Mouse (Mus musculus): ENCODE measurements around the gene Cd68. TPM values are rescaled to one million over a fixed set of nuclear protein-coding genes. Genes with fewer than 3 reads are reported as not detected.
A peak's percentile ranks its signal among the peaks of the same experiment; 100 is the strongest.

Cd68 gene
- total and polyA plus RNA-seq, 3 experiments = 82.2 to 343 (median 122) TPM

DNA sequence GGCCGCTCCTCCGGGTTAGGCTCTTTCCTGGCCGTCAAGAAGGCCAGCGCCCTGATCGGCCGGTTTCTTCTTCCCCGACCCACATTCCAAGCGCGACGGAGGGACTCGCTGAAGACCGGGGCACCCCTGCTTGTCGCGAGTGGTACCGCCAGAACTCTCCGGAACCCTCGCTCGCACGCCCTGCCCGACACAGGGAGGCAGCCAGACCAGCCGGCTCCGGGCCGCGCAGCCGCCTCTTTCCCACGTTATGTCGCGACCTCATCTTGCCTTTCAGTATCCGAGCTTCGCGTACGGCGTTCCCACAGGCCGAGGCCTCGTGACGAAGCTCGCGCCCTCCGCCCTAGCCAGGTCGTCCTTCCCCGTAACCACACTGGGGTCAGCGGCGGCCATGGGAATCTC is 5.8 kb upstream of the Cd68 start:
- in situ Hi-C loops (cut with MboI; ENCODE audit: low pct_ligation_motif_present, low pct_unique_long_range_greater_than_20kb, low sequenced_read_pairs) = no loop called here
- H3K4me1 ChIP-seq (ENCODE audit: control insufficient read depth in 1 of 2, insufficient read depth in 2 of 2) = peaks cover 8 to 59% of the 10 kb centered on the region in 2 experiments; a peak in 3 of 4 replicates
- dilution Hi-C loops (cut with MboI; ENCODE audit: extremely low pct_ligation_motif_present, extremely low pct_unique_long_range_greater_than_20kb, low sequenced_read_pairs) = no loop called here

DNA sequence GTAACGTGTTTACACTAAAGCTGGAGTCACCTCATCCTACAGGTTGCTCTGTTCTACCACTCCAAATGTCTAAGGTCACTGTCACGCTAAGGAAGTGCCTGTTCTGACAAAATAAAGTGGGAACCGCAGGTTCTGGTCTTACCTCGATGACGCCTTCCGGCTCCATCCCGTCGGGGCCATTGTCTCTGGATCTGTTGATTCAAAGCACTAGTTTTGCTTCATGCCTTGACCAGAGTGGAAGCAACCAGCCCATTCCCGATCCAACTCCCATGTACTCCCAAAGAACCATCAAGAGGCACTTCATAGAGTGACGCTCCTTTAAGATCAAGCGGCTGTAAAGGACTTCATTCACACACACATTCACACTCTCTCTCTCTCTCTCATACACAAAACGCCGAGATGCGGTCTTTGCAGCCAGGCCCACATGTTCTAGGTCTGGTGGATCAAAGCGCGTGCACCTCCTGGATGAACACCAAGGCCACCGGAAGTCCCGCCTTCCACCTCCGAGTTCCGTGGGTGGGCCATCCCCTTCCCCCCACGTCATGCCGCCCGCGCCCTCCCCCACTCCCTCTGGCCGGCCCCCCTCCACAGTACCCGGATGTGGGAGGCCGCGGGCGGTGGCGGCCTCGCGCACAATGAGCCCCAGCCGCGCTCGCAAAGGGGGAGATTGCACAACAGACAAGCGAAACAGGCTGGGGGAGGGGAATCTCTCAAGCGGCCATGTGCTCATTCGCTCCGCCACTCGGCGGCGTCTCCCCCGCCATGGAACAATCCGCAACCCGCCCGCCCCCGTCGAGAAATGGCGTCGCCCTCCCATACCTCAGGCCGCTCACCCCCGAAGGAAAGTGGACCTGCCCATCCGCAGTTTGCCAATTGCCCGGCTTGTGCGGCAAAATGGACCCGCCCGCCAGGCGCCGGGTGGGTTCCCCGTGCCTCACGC is 5.1 kb upstream of the Cd68 start:
- H3K4me2 ChIP-seq (ENCODE audit: insufficient read depth, low read depth, poor library complexity, severe bottlenecking) = peak overlapping the region; percentile 88
- H3K79me2 ChIP-seq (replicated peaks; ENCODE audit: control insufficient read depth, extremely low read depth, insufficient read depth, poor library complexity, severe bottlenecking) = peaks cover 57% of the 10 kb centered on the region
- peak; percentile 99 for TF ChIP-seq MAZ (IDR thresholded peaks at IDR 0.05; ENCODE audit: low read depth, low read length)
- no peak for TF ChIP-seq GABPA (IDR thresholded peaks at IDR 0.05; ENCODE audit: insufficient replicate concordance, low read depth, low read length)
- TF ChIP-seq MAX (IDR thresholded peaks at IDR 0.05; ENCODE audit: low read length) = peak; percentile 96
- no peak for TF ChIP-seq JUND (conservative IDR thresholded peaks at IDR 0.05; ENCODE audit: low read depth, low read length)
- peak; percentile 62 for TF ChIP-seq NRF1 (IDR thresholded peaks at IDR 0.05; ENCODE audit: low read depth, low read length)
- TF ChIP-seq MXI1 (IDR thresholded peaks at IDR 0.05; ENCODE audit: low read depth, low read length) = peak; percentile 98
- no peak; the same call in 1 of the 2 replicates for TF ChIP-seq USF1 (IDR thresholded peaks at IDR 0.05; ENCODE audit: low read depth, low read length)
- TF ChIP-seq ZKSCAN1 (IDR thresholded peaks at IDR 0.05; ENCODE audit: borderline replicate concordance, low read depth, low read length) = no peak
- TF ChIP-seq RCOR1 (conservative IDR thresholded peaks at IDR 0.05; ENCODE audit: low read depth, low read length) = peak; percentile 60; the same call in 1 of the 2 replicates
- TF ChIP-seq ELF1 (IDR thresholded peaks at IDR 0.05; ENCODE audit: low read depth, low read length) = peak; percentile 92
- peak; percentile 79 for TF ChIP-seq UBTF (IDR thresholded peaks at IDR 0.05; ENCODE audit: low read depth, low read length)
- TF ChIP-seq SIN3A (IDR thresholded peaks at IDR 0.05; ENCODE audit: low read length) = peak; percentile 98
- peak; percentile 96 for TF ChIP-seq MYC (IDR thresholded peaks at IDR 0.05; ENCODE audit: low read depth, low read length)
- peak; percentile 56 for TF ChIP-seq ETS1 (conservative IDR thresholded peaks at IDR 0.05; ENCODE audit: low read depth, low read length)
- no peak for TF ChIP-seq E2F4 (IDR thresholded peaks at IDR 0.05; ENCODE audit: insufficient replicate concordance, low read depth, low read length)
- peak; percentile 77 for TF ChIP-seq MEF2A (IDR thresholded peaks at IDR 0.05; ENCODE audit: borderline replicate concordance, low read depth, low read length)
- TF ChIP-seq MAFK (IDR thresholded peaks at IDR 0.05; ENCODE audit: insufficient replicate concordance, low read length) = no peak
- peak; percentile 89 for TF ChIP-seq TCF12 (IDR thresholded peaks at IDR 0.05; ENCODE audit: low read depth, low read length)
- TF ChIP-seq USF2 (conservative IDR thresholded peaks at IDR 0.05; ENCODE audit: low read depth, low read length) = no peak
- TF ChIP-seq ZC3H11A (IDR thresholded peaks at IDR 0.05; ENCODE audit: low read depth, low read length) = no peak
- TF ChIP-seq SMC3 (IDR thresholded peaks at IDR 0.05; ENCODE audit: low read depth, low read length) = no peak
- TF ChIP-seq KAT2A (IDR thresholded peaks at IDR 0.05; ENCODE audit: insufficient replicate concordance, low read length) = peak; percentile 68; the same call in 1 of the 2 replicates
- TF ChIP-seq HCFC1 (IDR thresholded peaks at IDR 0.05; ENCODE audit: low read depth, low read length) = peak; percentile 86
- peak; percentile 64; the same call in 1 of the 2 replicates for TF ChIP-seq NELFE (IDR thresholded peaks at IDR 0.05; ENCODE audit: low read depth, low read length)
- no peak for TF ChIP-seq ZNF384 (IDR thresholded peaks at IDR 0.05; ENCODE audit: low read depth, low read length)
- no peak for TF ChIP-seq EP300 (IDR thresholded peaks at IDR 0.05; ENCODE audit: low read length)
- no peak for TF ChIP-seq CTCF (conservative IDR thresholded peaks at IDR 0.05 in 1 of 2, IDR thresholded peaks at IDR 0.05 in 1 of 2; ENCODE audit: low read depth in 2 of 2, low read length in 2 of 2)
- no peak for TF ChIP-seq PAX5 (IDR thresholded peaks at IDR 0.05; ENCODE audit: low read length)
- peak; percentile 96 for TF ChIP-seq CHD2 (IDR thresholded peaks at IDR 0.05; ENCODE audit: low read length)
- TF ChIP-seq CHD1 (IDR thresholded peaks at IDR 0.05; ENCODE audit: low read depth, low read length) = no peak; the same call in 1 of the 2 replicates

More for the DNA sequence above, 5.8 kb upstream of the Cd68 start:
- H3K27ac ChIP-seq (ENCODE audit: insufficient read depth, low read depth) = peak overlapping the region; percentile 88
- TF ChIP-seq CHD1 (IDR thresholded peaks at IDR 0.05; ENCODE audit: low read depth, low read length) (peak; percentile 94), MAX (IDR thresholded peaks at IDR 0.05; ENCODE audit: low read length) (no peak)
- no peak overlapping the region for H3K4me2 ChIP-seq (ENCODE audit: insufficient read depth, low read depth, poor library complexity, severe bottlenecking)
- no peak for DNase-seq (ENCODE audit: extremely low read depth)
- no peaks in the 10 kb centered on the region for H3K9me3 ChIP-seq (replicated peaks; ENCODE audit: low read length)
- H3K79me2 ChIP-seq (replicated peaks; ENCODE audit: control insufficient read depth, extremely low read depth, insufficient read depth, poor library complexity, severe bottlenecking) = peaks cover 57% of the 10 kb centered on the region
- peak overlapping the region; percentile 99 for H3K9ac ChIP-seq (ENCODE audit: insufficient read depth, low read depth)
- H3K4me3 ChIP-seq (replicated peaks in 1 of 3; ENCODE audit: low read depth in 2 of 3, low read length in 2 of 3, poor library complexity in 1 of 3) = peak overlapping the region; percentile 74 to 94 (median 75)
- no peaks in the 10 kb centered on the region for H3K27me3 ChIP-seq (replicated peaks)
- H3K36me3 ChIP-seq (replicated peaks in 1 of 2; ENCODE audit: control insufficient read depth in 1 of 2, insufficient read depth in 1 of 2, low read length in 1 of 2) = peaks cover 67 to 82% of the 10 kb centered on the region in 2 experiments

More for the DNA sequence above, 5.1 kb upstream of the Cd68 start:
- dilution Hi-C loops (cut with MboI; ENCODE audit: extremely low pct_ligation_motif_present, extremely low pct_unique_long_range_greater_than_20kb, low sequenced_read_pairs) = no loop called here
- peak; percentile 96 for DNase-seq (ENCODE audit: extremely low read depth)
- Histone ChIP-seq H3K4me1 (ENCODE audit: control insufficient read depth in 1 of 2, insufficient read depth in 2 of 2) (peaks cover 14 to 59% of the 10 kb centered on the region in 2 experiments; a peak in 3 of 4 replicates), H3K4me3 (replicated peaks in 1 of 3; ENCODE audit: low read depth in 2 of 3, low read length in 2 of 3, poor library complexity in 1 of 3) (peak overlapping the region; percentile 74 to 94 (median 75)), H3K36me3 (replicated peaks in 1 of 2; ENCODE audit: control insufficient read depth in 1 of 2, insufficient read depth in 1 of 2, low read length in 1 of 2) (peaks cover 67 to 80% of the 10 kb centered on the region in 2 experiments), H3K27me3 (replicated peaks) (no peaks in the 10 kb centered on the region), H3K27ac (ENCODE audit: insufficient read depth, low read depth) (peak overlapping the region; percentile 88), H3K9ac (ENCODE audit: insufficient read depth, low read depth) (peak overlapping the region; percentile 99), H3K9me3 (replicated peaks; ENCODE audit: low read length) (no peaks in the 10 kb centered on the region)
- in situ Hi-C loops (cut with MboI; ENCODE audit: low pct_ligation_motif_present, low pct_unique_long_range_greater_than_20kb, low sequenced_read_pairs) = no loop called here

Measured in CH12.LX (cell line).